Mouse (Mus musculus) C2C12 (cell line): Measurements from ENCODE around the gene Nsun2. TPM values are rescaled to one million over a fixed set of nuclear protein-coding genes. Genes with fewer than 3 reads are reported as not detected.

ENCODE experiments used
- H3K27me3 ChIP-seq: one replicate; pipeline ENCODE4 v1.6.1; 2011; ENCODE audit not compliant: control insufficient read depth, insufficient read depth, insufficient read length
- H3K36me3 ChIP-seq: one replicate; pipeline ENCODE4 v1.6.1; 2011; ENCODE audit not compliant: control insufficient read depth, insufficient read depth
- H3K4me3 ChIP-seq: one replicate; pipeline ENCODE4 v1.5.1; 2011; ENCODE audit warnings: mild to moderate bottlenecking, control low read depth; ENCODE audit not compliant: poor library complexity, insufficient read depth, severe bottlenecking
- H3K79me2 ChIP-seq: one replicate; pipeline ENCODE4 v1.6.1; 2011; ENCODE audit not compliant: control insufficient read depth, insufficient read depth
- H3K79me3 ChIP-seq: one replicate; pipeline ENCODE4 v1.6.1; 2011; ENCODE audit warnings: low read depth, control low read depth
- H3ac ChIP-seq: one replicate; pipeline ENCODE3; 2011; ENCODE audit warnings: low read depth; ENCODE audit not compliant: control insufficient read depth, insufficient read length
- CEBPB ChIP-seq: IDR thresholded peaks from one replicate; pipeline ENCODE4 v1.6.1; 2011; ENCODE audit warnings: low read depth, mild to moderate bottlenecking, control low read depth, moderate library complexity
- CTCF ChIP-seq: IDR thresholded peaks from one replicate; pipeline ENCODE4 v1.5.1; 2011; ENCODE audit not compliant: control insufficient read depth, insufficient read depth, insufficient read length
- FOSL1 ChIP-seq: IDR thresholded peaks from one replicate; pipeline ENCODE4 v1.8.0; 2011; ENCODE audit warnings: mild to moderate bottlenecking, low read length; ENCODE audit not compliant: poor library complexity, insufficient read depth, severe bottlenecking
- MAX ChIP-seq: IDR thresholded peaks from one replicate; pipeline ENCODE4 v1.6.1; 2011; ENCODE audit warnings: mild to moderate bottlenecking, control low read depth
- MYOD1 ChIP-seq: IDR thresholded peaks from one replicate; pipeline ENCODE4 v1.6.1; 2011; ENCODE audit warnings: low read depth; ENCODE audit not compliant: control insufficient read depth, insufficient read length
- MYOG ChIP-seq: IDR thresholded peaks from one replicate; pipeline ENCODE4 v1.6.1; 2011; ENCODE audit not compliant: control insufficient read depth, insufficient read length; ENCODE audit errors: extremely low read depth
- USF1 ChIP-seq: IDR thresholded peaks from one replicate; pipeline ENCODE4 v1.6.1; 2011; ENCODE audit warnings: low read depth, mild to moderate bottlenecking, control low read depth, moderate library complexity
- polyA plus RNA-seq: library from polyadenylated mRNA; unstranded; fragments of >200 nt; fragmentation: generic; extraction: Trizol; gene quantifications from one replicate; pipeline ENCODE4 v1.2.1, GENCODE M21; 2012; ENCODE audit warnings: missing spikeins

The Nsun2 gene
- polyA plus RNA-seq, 1 experiment, result 93.7 TPM

- Histone ChIP-seq H3K4me3 (no peak overlapping the region), H3K36me3 (no peaks in the 10 kb centered on the region), H3K79me2 (no peaks in the 10 kb centered on the region), H3ac (no peak overlapping the region), H3K27me3 (no peaks in the 10 kb centered on the region), H3K79me3 (no peaks in the 10 kb centered on the region)
- TF ChIP-seq MYOG (no peak), USF1 (no peak), CEBPB (no peak), MYOD1 (no peak), FOSL1 (no peak), MAX (no peak), CTCF (no peak)
Observed at GRCm38 (mm10) chr13:69553024-69553423, 19.5 kb downstream of the Nsun2 start.

GRCm38 (mm10) chr13:69554255-69554654, 20.7 kb downstream of the Nsun2 start:
- TF ChIP-seq MAX (no peak), MYOD1 (no peak), CTCF (no peak), FOSL1 (no peak), USF1 (no peak), MYOG (no peak), CEBPB (no peak)
- H3K27me3 ChIP-seq, result no peaks in the 10 kb centered on the region
- H3K36me3 ChIP-seq, result no peaks in the 10 kb centered on the region
- no peaks in the 10 kb centered on the region for H3K79me3 ChIP-seq
- H3K4me3 ChIP-seq, result no peak overlapping the region
- H3K79me2 ChIP-seq, result no peaks in the 10 kb centered on the region
- no peak overlapping the region for H3ac ChIP-seq

GRCm38 (mm10) chr13:69555045-69555444, 21.5 kb downstream of the Nsun2 start:
- Histone ChIP-seq H3K79me3 (no peaks in the 10 kb centered on the region), H3K79me2 (no peaks in the 10 kb centered on the region), H3K36me3 (no peaks in the 10 kb centered on the region), H3K4me3 (no peak overlapping the region), H3ac (no peak overlapping the region), H3K27me3 (no peaks in the 10 kb centered on the region)
- TF ChIP-seq MYOG, result no peak
- TF ChIP-seq USF1, result no peak
- no peak for TF ChIP-seq MYOD1
- no peak for TF ChIP-seq CEBPB
- no peak for TF ChIP-seq CTCF
- no peak for TF ChIP-seq FOSL1
- TF ChIP-seq MAX, result no peak

- TF ChIP-seq CEBPB (no peak), USF1 (peak; percentile 41)
- H3K4me3 ChIP-seq, result no peak overlapping the region
- no peaks in the 10 kb centered on the region for H3K79me3 ChIP-seq
- no peaks in the 10 kb centered on the region for H3K79me2 ChIP-seq
- no peaks in the 10 kb centered on the region for H3K36me3 ChIP-seq
- H3K27me3 ChIP-seq, result no peaks in the 10 kb centered on the region
- no peak overlapping the region for H3ac ChIP-seq
Observed at GRCm38 (mm10) chr13:69555957-69556482, 22.5 kb downstream of the Nsun2 start.

- Histone ChIP-seq H3K79me2 (no peaks in the 10 kb centered on the region), H3ac (no peak overlapping the region), H3K4me3 (no peak overlapping the region), H3K36me3 (no peaks in the 10 kb centered on the region), H3K79me3 (no peaks in the 10 kb centered on the region), H3K27me3 (no peaks in the 10 kb centered on the region)
- no peak for TF ChIP-seq MYOD1
- TF ChIP-seq MAX, result no peak
- TF ChIP-seq FOSL1, result no peak
- no peak for TF ChIP-seq CEBPB
- TF ChIP-seq CTCF, result no peak
- no peak for TF ChIP-seq USF1
- TF ChIP-seq MYOG, result no peak
Observed at GRCm38 (mm10) chr13:69556728-69557127, 23.2 kb downstream of the Nsun2 start.

GRCm38 (mm10) chr13:69558098-69558660, 24.6 kb downstream of the Nsun2 start:
- no peaks in the 10 kb centered on the region for H3K79me3 ChIP-seq
- no peak for TF ChIP-seq MYOG
- no peak for TF ChIP-seq CTCF
- no peak for TF ChIP-seq USF1
- no peak for TF ChIP-seq CEBPB
- TF ChIP-seq MAX, result no peak
- TF ChIP-seq MYOD1, result no peak
- no peak for TF ChIP-seq FOSL1
- no peaks in the 10 kb centered on the region for H3K79me2 ChIP-seq
- no peak overlapping the region for H3ac ChIP-seq
- H3K4me3 ChIP-seq, result no peak overlapping the region
- no peaks in the 10 kb centered on the region for H3K27me3 ChIP-seq
- H3K36me3 ChIP-seq, result no peaks in the 10 kb centered on the region
